Mouse (Mus musculus): Measurements from ENCODE around the gene Ubr1.

GRCm38 (mm10) chr2:120849449-120850423 is 120.8 kb downstream of the Ubr1 start, which contains the start of gene Cdan1:
- TF ChIP-seq GATA1 (IDR thresholded peaks at IDR 0.05; ENCODE audit: borderline replicate concordance, low read length) (no peak), FLI1 (IDR thresholded peaks at IDR 0.05; ENCODE audit: low read length) (no peak)
